Mouse (Mus musculus) stomach, embryonic 14.5 days (tissue): ENCODE measurements around the gene Gzmd. TPM values are rescaled to one million over a fixed set of nuclear protein-coding genes. Genes with fewer than 3 reads are reported as not detected.
"Not testable (repeated sequence)": the region's sequence is repeated elsewhere in the genome, so short reads cannot be mapped to it uniquely, and the experiment has no call there.

ENCODE experiments used
- ATAC-seq: fragments of 200-750 bp; cut with Nextera tagmentation; 2 replicates; pipeline ENCODE4 v1.8.0; 2017; ENCODE audit warnings: low read depth, moderate TSS enrichment; ENCODE audit not compliant: insufficient number of reproducible peaks, insufficient read depth, low FRiP score
- H3K27ac ChIP-seq: fragments of 300-500 bp; sonication (generic); 2 replicates; pipeline ENCODE4 v1.5.1; 2014; ENCODE audit warnings: mild to moderate bottlenecking, low read length, moderate library complexity, mixed read lengths
- H3K27me3 ChIP-seq: fragments of 300-500 bp; sonication (generic); 2 replicates; pipeline ENCODE4 v1.6.1; 2014; ENCODE audit warnings: low read length, control low read depth, mixed read lengths; ENCODE audit not compliant: control insufficient read depth, insufficient read depth
- H3K36me3 ChIP-seq: fragments of 300-500 bp; sonication (generic); 2 replicates; pipeline ENCODE4 v1.6.1; 2014; ENCODE audit warnings: mild to moderate bottlenecking, control low read depth, low read length, moderate library complexity, mixed read lengths; ENCODE audit not compliant: control insufficient read depth, insufficient read depth
- H3K4me1 ChIP-seq: fragments of 300-500 bp; sonication (generic); 2 replicates; pipeline ENCODE4 v1.6.1; 2014; ENCODE audit warnings: low read length, control low read depth, mixed read lengths; ENCODE audit not compliant: control insufficient read depth, insufficient read depth
- H3K4me2 ChIP-seq: fragments of 300-500 bp; sonication (generic); replicated peaks from 2 replicates; pipeline ENCODE4 v1.6.1; 2014; ENCODE audit warnings: low read depth, low read length, control low read depth
- H3K4me3 ChIP-seq: fragments of 300-500 bp; sonication (generic); 2 replicates; pipeline ENCODE4 v1.5.1; 2014; ENCODE audit warnings: low read depth, low read length, control low read depth
- H3K9ac ChIP-seq: fragments of 300-500 bp; sonication (generic); replicated peaks from 2 replicates; pipeline ENCODE4 v1.6.1; 2014; ENCODE audit warnings: low read depth, mild to moderate bottlenecking, control low read depth, low read length, moderate library complexity, mixed read lengths
- H3K9me3 ChIP-seq: fragments of 300-500 bp; sonication (generic); 2 replicates; pipeline ENCODE4 v1.6.1; 2016; ENCODE audit warnings: low read depth, low read length, control low read depth; ENCODE audit not compliant: control insufficient read depth
- WGBS: fragments of 180-500 bp; shearing (Covaris S2); extraction: QIAGEN DNeasy Blood & Tissue Kit; methylation state at CpG from one replicate; pipeline ENCODE4 v1.1.7; 2014; 5-methylcytosine and 5-hydroxymethylcytosine counted together
- polyA plus RNA-seq: library from polyadenylated mRNA; unstranded; fragments of >200 nt; fragmentation: Nextera tagmentation; extraction: Ambion mirVana; gene quantifications from 2 replicates; pipeline ENCODE4 v1.2.1, GENCODE M21; 2014

Gene Gzmd
- polyA plus RNA-seq, 1 experiment from 2014 or later: not detected

- 82% methylated on average over 1 of the region's 1 CpGs for WGBS
- H3K4me1 ChIP-seq, ATAC-seq, H3K4me2 ChIP-seq, H3K27me3 ChIP-seq, H3K36me3 ChIP-seq, H3K9me3 ChIP-seq, H3K4me3 ChIP-seq, H3K27ac ChIP-seq, H3K9ac ChIP-seq: not testable (repeated sequence)
These were observed 1.3 kb upstream of the Gzmd start for GRCm38 (mm10) chr14:56133675-56134074.

- Histone ChIP-seq H3K36me3 (no peaks in the 10 kb centered on the region), H3K4me1 (no peaks in the 10 kb centered on the region), H3K27me3 (no peaks in the 10 kb centered on the region), H3K9me3 (no peaks in the 10 kb centered on the region), H3K4me3 (no peak overlapping the region), H3K4me2 (no peak overlapping the region), H3K27ac (no peak overlapping the region), H3K9ac (no peak overlapping the region)
- no peak for ATAC-seq
- 53% methylated on average over 3 of the region's 3 CpGs for WGBS
These were observed 4.1 kb downstream of the Gzmd start for GRCm38 (mm10) chr14:56128341-56128740.

GRCm38 (mm10) chr14:56123516-56123915 is 8.9 kb downstream of the Gzmd start:
- WGBS: 84% methylated on average over 3 of the region's 3 CpGs
- no peak overlapping the region for H3K4me2 ChIP-seq
- no peak for ATAC-seq

DNA sequence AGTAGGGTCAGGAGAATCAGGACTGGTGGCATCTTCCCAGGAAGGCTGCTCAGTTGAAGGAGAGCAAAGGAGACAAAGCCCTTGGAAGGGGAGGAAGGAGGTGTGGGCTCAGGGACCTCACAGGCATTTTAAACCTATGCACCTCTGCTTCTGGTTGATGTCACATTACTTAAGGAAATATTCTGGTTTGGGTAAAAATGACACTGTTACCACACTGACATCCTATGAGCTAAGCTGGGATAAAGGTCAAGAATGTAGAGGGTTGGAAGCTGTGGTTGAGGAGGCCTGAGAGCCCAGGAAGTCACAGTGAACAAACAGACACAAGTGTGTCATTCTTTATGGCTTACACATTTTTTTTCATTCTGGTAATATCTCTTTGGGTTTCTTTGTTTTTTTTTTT is 11.9 kb downstream of the Gzmd start, which contains the start of gene Gzme:
Gene Gzme (minus strand): TSS at position 101 of the 400 bp plus-strand sequence.
- Histone ChIP-seq H3K9me3 (no peaks in the 10 kb centered on the region), H3K36me3 (no peaks in the 10 kb centered on the region), H3K27me3 (no peaks in the 10 kb centered on the region), H3K4me1 (no peaks in the 10 kb centered on the region), H3K9ac (no peak within 1 kb of the TSS), H3K4me3 (no peak within 1 kb of the TSS), H3K27ac (no peak within 1 kb of the TSS), H3K4me2 (no peak within 1 kb of the TSS)
- ATAC-seq: no peak

More at GRCm38 (mm10) chr14:56123516-56123915, 8.9 kb downstream of the Gzmd start:
- Histone ChIP-seq H3K4me3 (no peak overlapping the region), H3K36me3 (no peaks in the 10 kb centered on the region), H3K27ac (no peak overlapping the region), H3K4me1 (no peaks in the 10 kb centered on the region), H3K27me3 (no peaks in the 10 kb centered on the region), H3K9ac (no peak overlapping the region), H3K9me3 (no peaks in the 10 kb centered on the region)

- not testable (repeated sequence) for H3K27ac ChIP-seq, H3K27me3 ChIP-seq, ATAC-seq, H3K9ac ChIP-seq, H3K4me1 ChIP-seq, H3K4me3 ChIP-seq, H3K36me3 ChIP-seq, H3K4me2 ChIP-seq, H3K9me3 ChIP-seq
- 90% methylated on average over 33 of the region's 33 CpGs for WGBS
These were observed 16.7 kb downstream of the Gzmd start for GRCm38 (mm10) chr14:56115531-56116310.

GRCm38 (mm10) chr14:56105447-56106180 is 26.8 kb downstream of the Gzmd start:
- 81% methylated on average over 13 of the region's 13 CpGs for WGBS
- Histone ChIP-seq H3K27me3 (no peaks in the 10 kb centered on the region), H3K36me3 (no peaks in the 10 kb centered on the region), H3K9ac (no peak overlapping the region), H3K9me3 (no peaks in the 10 kb centered on the region), H3K4me1 (no peaks in the 10 kb centered on the region), H3K4me3 (no peak overlapping the region), H3K27ac (no peak overlapping the region), H3K4me2 (no peak overlapping the region)
- ATAC-seq: no peak

DNA sequence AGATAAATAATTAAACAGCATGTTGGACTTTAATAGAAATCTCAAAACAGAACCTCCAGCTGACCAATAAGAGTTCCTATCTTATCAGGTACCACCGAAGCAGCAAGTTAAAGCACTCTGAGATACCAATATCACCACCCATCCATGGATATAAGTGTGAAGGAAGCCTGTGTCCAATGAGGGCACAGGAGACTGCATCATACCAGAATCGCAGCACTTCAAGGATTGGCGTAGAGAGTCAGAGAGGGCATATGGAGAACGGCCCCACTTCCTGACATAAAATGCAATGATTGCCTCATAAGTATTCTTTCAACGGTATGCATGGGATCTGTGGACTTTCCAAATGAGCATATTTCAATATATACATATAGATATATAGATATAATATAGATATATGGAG is 27.4 kb downstream of the Gzmd start:
- Histone ChIP-seq H3K4me1 (no peaks in the 10 kb centered on the region), H3K27ac (no peak overlapping the region), H3K36me3 (no peaks in the 10 kb centered on the region), H3K4me2 (no peak overlapping the region), H3K9me3 (no peaks in the 10 kb centered on the region), H3K27me3 (no peaks in the 10 kb centered on the region), H3K4me3 (no peak overlapping the region), H3K9ac (no peak overlapping the region)
- WGBS: 81% methylated on average over 5 of the region's 5 CpGs
- ATAC-seq: no peak

- WGBS: 56% methylated on average over 3 of the region's 3 CpGs
- no peaks in the 10 kb centered on the region for H3K4me1 ChIP-seq
- ATAC-seq: no peak
These were observed 29.0 kb downstream of the Gzmd start for GRCm38 (mm10) chr14:56103452-56103851.

More at GRCm38 (mm10) chr14:56103452-56103851, 29.0 kb downstream of the Gzmd start:
- Histone ChIP-seq H3K36me3 (no peaks in the 10 kb centered on the region), H3K4me3 (no peak overlapping the region), H3K27me3 (no peaks in the 10 kb centered on the region), H3K27ac (no peak overlapping the region), H3K9ac (no peak overlapping the region), H3K9me3 (no peaks in the 10 kb centered on the region), H3K4me2 (no peak overlapping the region)
